Mouse (Mus musculus) spleen, embryonic (tissue): ENCODE results near the gene Fam78a.

Source experiments
- CTCF ChIA-PET: fragments of 350-600 bp; sonication (Branson Sonifier 250); formaldehyde crosslinking; loops from one replicate; lab custom pipeline; 2022; lab: Charles Lee

Fam78a gene

GRCm38 (mm10) chr2:32103557-32103956 is 18.9 kb upstream of the Fam78a start:
- CTCF ChIA-PET, result no interaction called here

GRCm38 (mm10) chr2:32102944-32103343 is 18.3 kb upstream of the Fam78a start:
- CTCF ChIA-PET, result no interaction called here

- CTCF ChIA-PET, result no interaction called here
These were observed 11.4 kb upstream of the Fam78a start for GRCm38 (mm10) chr2:32096122-32096420.

- CTCF ChIA-PET, result no interaction called here
These were observed 10.9 kb upstream of the Fam78a start, which contains the start of gene Plpp7 for GRCm38 (mm10) chr2:32095351-32096121. Gene Plpp7, plus strand, starts transcription at chr2:32095528.

GRCm38 (mm10) chr2:32094001-32094707 is 9.5 kb upstream of the Fam78a start:
- CTCF ChIA-PET, result interaction anchor here (0.9 kb wide), 1 partner anchor 12 kb away, joined by 3 read pairs; no protein-coding TSS in a partner anchor

- CTCF ChIA-PET, result no interaction called here
These were observed 7.3 kb upstream of the Fam78a start for GRCm38 (mm10) chr2:32091956-32092355.

GRCm38 (mm10) chr2:32090145-32090544 is 5.5 kb upstream of the Fam78a start:
- CTCF ChIA-PET, result no interaction called here

GRCm38 (mm10) chr2:32089606-32090005 is 4.9 kb upstream of the Fam78a start:
- CTCF ChIA-PET, result no interaction called here

GRCm38 (mm10) chr2:32088372-32088981 is 3.8 kb upstream of the Fam78a start:
- CTCF ChIA-PET, result no interaction called here

- CTCF ChIA-PET, result no interaction called here
These were observed 2.9 kb upstream of the Fam78a start for GRCm38 (mm10) chr2:32087606-32088005.

GRCm38 (mm10) chr2:32085231-32085630 is 574 bp upstream of the Fam78a start:
- CTCF ChIA-PET, result interaction anchor here (0.7 kb wide), 1 partner anchor 21 kb away, joined by 4 read pairs; no protein-coding TSS in a partner anchor

- CTCF ChIA-PET, result interaction anchor here (0.7 kb wide), 1 partner anchor 20 kb away, joined by 4 read pairs; no protein-coding TSS in a partner anchor
These were observed 179 bp upstream of the Fam78a start for GRCm38 (mm10) chr2:32084872-32085199.

- CTCF ChIA-PET, result no interaction called here
These were observed 1.3 kb downstream of the Fam78a start for GRCm38 (mm10) chr2:32083159-32084011.

GRCm38 (mm10) chr2:32082229-32082628 is 2.4 kb downstream of the Fam78a start:
- CTCF ChIA-PET, result no interaction called here

GRCm38 (mm10) chr2:32081296-32081929 is 3.2 kb downstream of the Fam78a start:
- CTCF ChIA-PET, result interaction anchor here (0.5 to 0.9 kb wide), 2 partner anchors 13 to 21 kb away, joined by 3 to 5 read pairs; no protein-coding TSS in a partner anchor

- CTCF ChIA-PET, result interaction anchor here (0.5 to 0.9 kb wide), 2 partner anchors 13 to 20 kb away, joined by 3 to 5 read pairs; no protein-coding TSS in a partner anchor
These were observed 4.0 kb downstream of the Fam78a start for GRCm38 (mm10) chr2:32080681-32081080.

- CTCF ChIA-PET, result interaction anchor here (1.0 to 1.2 kb wide), 2 partner anchors 16 to 28 kb away, joined by 3 read pairs; no protein-coding TSS in a partner anchor
These were observed 5.4 kb downstream of the Fam78a start for GRCm38 (mm10) chr2:32079191-32079725.

- CTCF ChIA-PET, result interaction anchor here (1.0 kb wide), 1 partner anchor 27 kb away, joined by 3 read pairs; no protein-coding TSS in a partner anchor
These were observed 6.1 kb downstream of the Fam78a start for GRCm38 (mm10) chr2:32078522-32078921.

- CTCF ChIA-PET, result interaction anchor here (0.7 kb wide), 1 partner anchor 102 kb away, joined by 3 read pairs; no protein-coding TSS in a partner anchor
These were observed 6.9 kb downstream of the Fam78a start for GRCm38 (mm10) chr2:32077744-32078143.

GRCm38 (mm10) chr2:32075368-32075767 is 9.3 kb downstream of the Fam78a start:
- CTCF ChIA-PET, result no interaction called here
